Mouse (Mus musculus): Measurements from ENCODE around the gene Sdad1. TPM values are rescaled to one million over a fixed set of nuclear protein-coding genes. Genes with fewer than 3 reads are reported as not detected.
A peak's percentile ranks its signal among the peaks of the same experiment; 100 is the strongest.

Sdad1 gene
- total RNA-seq, 4 experiments from 2014 or later: 20.2 to 26.5 (median 22.8) TPM

- no peak for DNase-seq (ENCODE audit: low spot score in 2 of 2)
These were observed 65.4 kb downstream of the Sdad1 start for GRCm38 (mm10) chr5:92244900-92245299.

- DNase-seq (ENCODE audit: low spot score in 2 of 2): peak; percentile 35 to 63
These were observed 69.5 kb downstream of the Sdad1 start for GRCm38 (mm10) chr5:92240769-92241168.

DNA sequence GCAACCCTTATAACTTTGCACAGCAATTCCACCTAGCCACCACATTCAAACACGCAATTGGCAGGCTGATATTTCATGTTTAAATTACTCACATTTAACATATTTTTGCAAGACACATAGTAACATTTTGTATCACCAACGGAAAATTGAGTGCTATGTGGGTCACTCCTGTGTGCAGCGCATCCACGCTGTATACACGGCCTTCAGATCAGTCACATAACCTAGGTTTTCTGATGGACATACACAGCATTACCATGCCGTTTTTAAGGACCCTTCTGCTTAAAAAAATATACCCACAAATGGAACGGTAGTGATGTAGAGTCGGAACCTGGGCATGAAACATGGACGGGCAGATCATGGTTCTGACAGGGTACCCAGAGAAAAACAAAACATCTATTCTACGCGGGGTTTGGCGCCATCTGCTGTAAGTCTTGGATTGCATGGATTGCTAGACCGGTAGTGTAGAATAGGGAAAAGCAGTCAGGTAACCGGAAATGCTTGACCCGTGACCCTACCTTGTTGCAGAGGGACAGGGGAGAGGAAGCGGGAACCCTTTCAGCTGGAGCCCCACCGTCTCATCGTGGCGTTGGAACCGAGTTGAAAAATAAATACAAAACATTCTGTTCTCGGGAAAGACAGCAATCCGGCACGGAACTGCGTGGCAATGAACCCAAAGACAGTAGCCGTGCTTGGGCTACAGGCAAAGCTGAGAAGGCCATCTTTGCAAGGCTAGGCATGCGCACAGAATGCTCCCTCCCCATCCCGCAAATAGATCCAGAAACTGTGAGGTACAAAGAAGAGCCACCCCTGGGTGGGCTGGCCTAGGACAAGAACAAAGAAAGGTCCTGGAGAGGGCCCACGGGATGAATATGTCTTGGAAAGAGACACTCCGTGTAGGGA, 70.7 kb downstream of the Sdad1 start:
- DNase-seq (ENCODE audit: low spot score in 2 of 2): peak; percentile 58 to 83

DNA sequence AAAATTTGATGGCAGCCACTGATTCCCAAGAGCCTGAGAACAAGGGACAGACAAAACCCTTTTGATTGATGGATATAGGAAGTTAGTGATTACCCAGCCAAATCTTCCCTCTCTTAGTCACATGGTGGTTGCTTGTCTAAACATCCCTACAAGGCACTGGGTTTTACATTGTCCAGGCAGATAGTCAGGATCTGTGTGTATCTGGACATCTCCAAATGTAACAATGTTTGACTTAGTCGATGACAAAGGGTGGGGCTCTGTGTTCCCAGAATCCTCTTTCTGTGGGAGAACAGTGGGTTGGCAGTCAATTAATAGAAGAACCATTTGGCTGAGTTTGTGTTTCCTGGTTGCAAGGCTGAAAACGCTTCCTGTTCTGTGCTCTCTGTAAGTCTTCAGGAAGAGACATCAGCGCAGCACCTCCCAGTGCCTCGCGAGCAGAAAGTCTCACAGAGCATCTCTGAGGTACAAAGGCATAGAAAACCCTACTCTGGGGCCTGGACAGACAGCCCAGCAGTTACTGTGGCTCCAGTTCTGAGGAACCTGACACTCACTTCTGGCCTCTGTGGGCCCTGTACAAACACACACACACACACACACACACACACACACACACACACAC, 75.2 kb downstream of the Sdad1 start:
- no peak for DNase-seq (ENCODE audit: low spot score in 2 of 2)

Other genes starting within 250 kb of the Sdad1 start
- gene G3bp2, start 226.8 kb downstream of the Sdad1 start, total RNA-seq (2022): 100 to 1,000 TPM; 212 to 259 (median 233) TPM
- 10 to 100 TPM; 69.7 to 86.9 (median 81.0) TPM for gene Uso1, start 172.5 kb downstream of the Sdad1 start, total RNA-seq (2022)
- not detected for gene U90926, start 95.1 kb downstream of the Sdad1 start, total RNA-seq (2022)
- gene Ppef2, start 54.2 kb downstream of the Sdad1 start, total RNA-seq (2022): 1 to 10 TPM in 1 of 4 experiments, under 1 TPM in 3; 0.34 to 1.2 (median 0.71) TPM
- gene Naaa, start 32.3 kb downstream of the Sdad1 start, total RNA-seq (2022): 10 to 100 TPM; 46.9 to 57.1 (median 50.3) TPM
- gene Cxcl9, start 17.6 kb upstream of the Sdad1 start, total RNA-seq (2022): 1 to 10 TPM in 1 of 4 experiments, under 1 TPM in 1, not detected in 2; 0.25 to 1.3 TPM
- gene Art3, start 21.3 kb upstream of the Sdad1 start, total RNA-seq (2022): 1 to 10 TPM; 3.4 to 7.5 (median 5.8) TPM
- 1 to 10 TPM in 3 of 4 experiments, not detected in 1; 1.2 to 5.2 (median 4.2) TPM for gene Cxcl10, start 38.4 kb upstream of the Sdad1 start, total RNA-seq (2022)
- gene Nup54, start 124.7 kb upstream of the Sdad1 start, total RNA-seq (2022): 10 to 100 TPM; 30.5 to 41.7 (median 35.3) TPM
- 100 to 1,000 TPM in 2 of 4 experiments, 10 to 100 TPM in 2; 97.4 to 114 (median 102) TPM for gene Scarb2, start 196.4 kb upstream of the Sdad1 start, total RNA-seq (2022)
- 1 to 10 TPM in 1 of 4 experiments, under 1 TPM in 3; 0.66 to 1.0 (median 0.91) TPM for gene Fam47e, start 244.6 kb upstream of the Sdad1 start, total RNA-seq (2022)